Mouse (Mus musculus) neutrophil, adult 5-6 weeks (primary cell): ENCODE measurements at regions not wholly inside any gene's neighbourhood (a gene's known extent, or its start where the extent isn't known, plus 50 kb on each side); places are given as distances from the start of the nearest gene placed in this dataset.
"Not testable (repeated sequence)": the region's sequence is repeated elsewhere in the genome, so short reads cannot be mapped to it uniquely, and the experiment has no call there.

Source experiments
- ATAC-seq: fragments of 151-379, 151-347 bp; 2 replicates; pipeline ENCODE4 v1.8.0; 2017; ENCODE audit warnings: mild to moderate bottlenecking, moderate TSS enrichment; ENCODE audit not compliant: insufficient number of reproducible peaks, poor library complexity, low FRiP score, severe bottlenecking; ENCODE audit errors: extremely low read depth

DNA sequence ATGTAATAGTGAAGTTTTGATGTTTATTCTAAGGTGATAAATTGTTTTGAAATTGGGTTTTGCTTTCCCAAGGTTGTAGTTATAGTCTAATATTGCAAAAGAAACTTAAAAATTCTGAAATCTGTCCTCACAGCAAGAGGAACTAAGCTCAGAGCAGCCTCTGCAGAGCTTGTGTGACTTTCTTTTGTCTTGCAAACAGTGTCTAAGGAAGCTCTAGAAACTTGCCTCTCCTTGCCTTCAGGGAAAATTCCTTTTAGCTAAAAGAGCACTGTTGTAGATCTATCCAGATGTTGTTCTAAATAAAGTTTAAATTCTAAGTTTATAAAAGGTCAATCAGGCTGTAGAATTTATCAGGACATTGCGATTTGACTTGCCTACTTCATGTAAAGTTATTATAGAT is 681.2 kb downstream of the Dad1 start:
- not testable (repeated sequence) for ATAC-seq

DNA sequence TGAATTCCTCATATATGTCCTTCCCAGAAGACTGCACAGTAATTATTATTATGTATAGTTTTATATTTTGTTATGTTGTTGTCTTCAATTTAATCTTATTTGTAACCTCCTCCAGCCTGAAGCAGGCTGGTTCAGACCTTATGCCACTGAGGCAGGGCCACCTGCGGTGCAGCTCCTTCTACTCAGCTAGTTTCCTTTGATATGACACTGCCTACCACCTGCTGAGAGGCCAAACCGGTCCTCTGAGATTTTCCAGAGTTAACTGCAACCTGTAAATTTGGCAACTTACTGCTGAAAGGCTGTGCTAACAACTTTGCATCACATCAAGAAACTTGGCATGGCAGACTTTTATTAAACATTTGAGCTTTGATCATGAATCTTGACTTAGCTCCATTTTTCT is 691.3 kb downstream of the Dad1 start:
- ATAC-seq = no peak

DNA sequence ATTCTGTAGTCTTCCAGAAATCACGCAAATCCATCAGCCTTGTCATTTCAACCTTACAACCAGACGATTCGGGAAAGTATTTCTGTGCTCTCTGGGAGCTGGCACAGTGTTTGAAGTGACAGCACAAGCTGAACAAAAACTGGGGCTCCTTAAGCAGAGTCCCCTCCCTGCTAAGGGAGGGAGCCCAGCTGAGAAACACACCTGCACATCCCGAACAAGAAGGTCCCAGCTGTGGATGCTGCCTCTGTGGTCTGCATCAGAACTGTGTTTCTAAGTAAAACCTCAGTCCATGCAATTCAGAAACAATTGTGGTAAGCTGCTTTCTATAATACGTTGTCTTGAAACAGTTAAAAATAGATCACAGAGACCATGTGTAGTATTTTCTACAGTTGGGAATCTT is 693.8 kb downstream of the Dad1 start:
- ATAC-seq = not testable (repeated sequence)

DNA sequence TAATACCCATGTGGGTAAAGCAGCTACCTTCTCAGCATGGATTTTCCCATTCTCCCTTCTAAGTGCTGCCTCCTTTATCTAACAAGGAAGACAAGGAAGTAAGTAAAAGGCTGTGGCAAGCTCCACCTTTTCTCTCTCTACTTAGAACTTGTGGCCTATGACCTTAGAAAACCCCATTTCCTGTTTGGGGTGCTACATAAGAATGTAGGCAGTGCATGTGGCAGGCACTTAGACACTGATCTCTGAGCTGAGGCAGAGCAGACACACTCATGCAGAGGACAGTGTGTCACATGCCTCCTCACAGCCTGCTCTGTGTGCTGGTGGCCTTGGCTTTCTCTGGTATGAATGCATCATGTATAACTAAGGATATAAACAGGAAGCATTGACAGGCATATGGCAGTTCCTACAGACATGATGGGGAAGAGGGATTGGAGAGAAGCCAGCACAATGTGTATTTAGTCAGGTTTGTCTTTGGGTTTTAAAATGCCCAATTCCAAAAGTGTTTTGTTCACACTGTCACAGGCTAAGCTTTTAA is 694.5 kb downstream of the Dad1 start:
- 0 out of 2 replicates have a peak, but pooled peaks have one; percentile 30 for ATAC-seq

DNA sequence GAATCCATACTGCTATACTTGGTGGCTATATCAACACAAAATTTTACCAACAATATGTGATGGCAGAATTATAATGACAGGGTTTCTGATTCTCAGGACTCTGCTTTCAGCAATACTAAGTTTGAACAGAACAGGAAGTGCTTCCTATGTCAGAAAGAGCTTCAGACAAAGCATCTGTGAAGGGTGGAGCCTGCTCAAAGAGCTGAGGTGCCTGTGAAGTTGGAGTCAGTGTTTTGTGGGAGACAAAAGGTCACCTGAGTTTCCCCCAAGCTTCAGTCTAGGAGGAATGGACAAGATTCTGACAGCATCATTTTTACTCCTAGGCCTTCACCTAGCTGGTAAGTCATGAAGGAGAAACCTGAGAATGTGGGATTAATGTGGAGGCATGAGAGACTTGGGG is 700.1 kb downstream of the Dad1 start:
- no peak for ATAC-seq

DNA sequence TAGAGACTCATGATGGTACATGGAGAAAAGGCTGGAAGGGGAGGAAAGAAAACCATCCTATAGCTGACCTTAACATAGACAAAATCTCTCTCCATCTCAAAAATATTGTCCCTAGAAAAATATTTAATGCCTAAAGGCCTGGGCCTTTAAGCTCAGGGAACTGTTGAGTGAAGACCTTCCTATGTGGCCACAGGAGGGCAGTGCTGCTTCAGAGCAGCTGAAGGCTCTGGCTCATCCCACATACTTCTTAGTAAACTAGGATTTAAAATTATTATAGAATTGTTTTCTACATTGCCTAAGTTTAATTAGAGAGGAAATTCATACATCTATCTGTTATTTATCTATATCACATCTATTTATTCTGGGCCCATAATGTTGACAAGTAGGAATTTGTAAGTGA is 706.5 kb downstream of the Dad1 start:
- not testable (repeated sequence) for ATAC-seq

DNA sequence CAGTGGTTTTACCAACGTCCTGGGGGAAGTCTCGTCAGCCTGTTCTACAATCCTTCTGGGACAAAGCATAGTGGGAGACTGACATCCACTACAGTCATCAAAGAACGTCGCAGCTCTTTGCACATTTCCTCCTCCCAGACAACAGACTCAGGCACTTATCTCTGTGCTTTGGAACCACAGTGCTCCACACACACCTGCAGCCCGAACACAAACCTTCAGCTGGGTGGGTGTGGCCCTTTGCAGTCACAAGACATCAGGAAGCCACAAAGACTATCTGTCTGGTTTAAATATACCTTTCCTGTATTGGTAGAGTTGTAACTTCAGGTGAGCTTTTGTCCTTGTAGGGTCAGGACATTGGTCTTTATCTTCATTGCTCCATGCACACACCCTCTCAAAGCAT is 708.6 kb downstream of the Dad1 start:
- no peak for ATAC-seq

DNA sequence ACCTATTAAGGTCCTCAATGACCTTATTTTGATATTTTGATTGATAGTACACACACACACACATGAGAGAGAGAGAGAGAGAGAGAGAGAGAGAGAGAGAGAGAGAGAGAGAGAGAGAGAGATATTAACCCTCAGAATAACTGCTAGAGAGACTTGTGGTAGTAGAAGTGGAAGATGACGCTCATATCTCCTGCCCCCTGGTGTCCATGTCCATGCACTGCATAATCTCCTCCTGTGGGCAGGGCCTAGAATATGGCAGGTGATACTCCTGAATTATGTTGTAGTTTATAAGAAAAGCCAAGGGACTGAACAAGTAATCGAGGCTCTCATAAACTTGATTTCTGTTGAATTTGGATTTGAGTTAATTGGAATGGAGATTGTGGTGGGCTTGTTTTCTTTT is 712.3 kb downstream of the Dad1 start:
- not testable (repeated sequence) for ATAC-seq

DNA sequence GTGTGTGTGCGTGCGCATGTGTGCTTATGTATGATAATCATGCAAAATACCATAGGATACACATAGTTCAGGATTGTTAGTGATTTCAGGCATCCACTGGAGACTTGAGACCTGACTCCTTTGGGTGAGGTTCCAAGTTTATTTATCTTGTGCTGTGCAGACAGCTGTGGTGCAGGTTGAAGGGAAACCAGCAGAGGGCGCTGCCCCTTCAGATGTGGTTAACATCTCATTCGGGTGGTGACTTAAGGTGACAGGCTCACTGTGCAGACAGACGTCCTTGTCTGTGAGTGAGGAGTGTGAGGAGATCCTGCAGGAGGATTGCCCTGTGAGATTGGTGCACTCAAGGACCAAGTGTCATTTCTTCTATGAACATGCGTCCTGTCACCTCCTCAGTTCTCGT is 716.0 kb downstream of the Dad1 start:
- ATAC-seq = not testable (repeated sequence)

DNA sequence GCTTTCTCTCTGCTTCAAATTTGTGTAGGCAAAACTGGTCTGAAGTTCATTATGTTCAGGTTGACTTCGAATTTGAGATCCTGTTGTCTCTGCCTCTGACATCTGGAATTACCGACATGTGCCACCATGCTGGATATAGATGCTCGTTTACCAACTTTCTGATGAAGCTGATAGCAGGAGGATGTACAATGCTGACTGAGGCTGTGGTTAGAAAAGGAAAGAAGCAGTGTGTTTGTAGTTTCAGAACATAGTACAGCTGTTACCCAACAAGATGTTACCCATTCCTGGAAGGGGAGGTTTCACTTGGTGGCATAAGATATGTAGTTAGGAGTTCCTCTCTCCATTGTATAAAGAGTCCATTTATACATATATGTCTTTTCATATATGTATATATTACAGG is 730.5 kb downstream of the Dad1 start:
- ATAC-seq = not testable (repeated sequence)

DNA sequence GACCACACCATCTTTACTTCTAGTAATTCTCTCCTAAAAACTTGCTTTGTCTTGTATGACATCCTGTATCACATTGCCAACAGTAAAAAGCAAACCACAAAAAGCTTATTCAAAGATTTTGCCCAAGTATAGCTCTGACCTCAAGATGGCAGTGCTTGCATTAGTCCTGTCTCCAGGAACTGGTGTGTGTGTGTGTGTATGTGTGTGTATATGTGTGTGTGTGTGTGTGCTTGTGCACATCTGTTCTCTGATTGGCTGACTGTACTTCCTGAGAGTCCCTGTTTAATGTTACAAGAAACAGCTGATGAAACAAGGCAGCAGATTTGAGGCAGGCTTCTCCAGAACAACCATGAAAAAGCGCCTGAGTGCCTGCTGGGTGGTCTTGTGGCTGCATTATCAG is 735.0 kb downstream of the Dad1 start:
- 0 out of 2 replicates have a peak, but pooled peaks have one; percentile 21 for ATAC-seq

DNA sequence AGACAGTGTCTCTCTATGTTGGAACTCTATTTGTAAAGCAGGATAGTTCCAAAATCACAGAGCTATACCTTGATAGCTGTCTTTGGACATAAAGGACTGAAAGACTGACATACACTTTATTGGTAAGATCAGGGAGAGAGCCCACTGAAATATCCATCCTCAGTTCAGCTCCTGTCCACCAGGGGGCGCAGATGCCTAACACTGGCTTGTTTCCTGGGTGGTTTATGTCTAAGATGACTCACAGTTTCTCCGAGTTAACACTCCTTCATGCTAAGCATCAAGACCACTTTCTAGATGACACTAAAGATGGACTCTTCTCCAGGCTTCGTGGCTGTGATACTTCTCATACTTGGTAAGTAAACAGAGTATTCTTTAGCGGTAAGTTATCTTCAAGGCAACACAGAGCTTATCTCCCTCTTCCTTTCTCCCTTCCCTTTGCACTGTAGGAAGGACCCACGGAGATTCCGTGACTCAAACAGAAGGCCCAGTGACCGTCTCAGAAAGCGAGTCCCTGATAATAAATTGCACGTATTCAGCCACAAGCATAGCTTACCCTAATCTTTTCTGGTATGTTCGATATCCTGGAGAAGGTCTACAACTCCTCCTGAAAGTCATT is 737.2 kb downstream of the Dad1 start:
- ATAC-seq = peak; percentile 46; the same call in 1 of the 2 replicates

DNA sequence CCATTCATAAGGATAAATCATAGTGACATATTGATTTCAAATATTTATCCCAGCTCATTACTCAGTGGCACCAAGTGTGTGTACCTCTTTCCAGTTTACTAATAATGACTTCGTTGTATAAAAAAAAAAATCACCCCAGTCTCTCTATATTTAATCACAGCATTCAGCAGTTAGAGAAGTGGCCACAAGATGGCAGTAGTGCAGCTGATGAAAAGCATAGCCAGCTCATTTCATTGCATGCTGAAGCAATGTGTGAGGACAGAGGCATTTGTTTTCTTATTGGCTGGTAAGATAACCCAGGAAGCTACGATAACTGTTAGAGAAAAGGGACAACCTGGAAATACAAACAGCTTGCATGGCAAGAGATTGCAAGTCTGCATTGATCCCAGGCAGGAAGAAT is 748.5 kb downstream of the Dad1 start:
- ATAC-seq = 0 out of 2 replicates have a peak, but pooled peaks have one; percentile 39

DNA sequence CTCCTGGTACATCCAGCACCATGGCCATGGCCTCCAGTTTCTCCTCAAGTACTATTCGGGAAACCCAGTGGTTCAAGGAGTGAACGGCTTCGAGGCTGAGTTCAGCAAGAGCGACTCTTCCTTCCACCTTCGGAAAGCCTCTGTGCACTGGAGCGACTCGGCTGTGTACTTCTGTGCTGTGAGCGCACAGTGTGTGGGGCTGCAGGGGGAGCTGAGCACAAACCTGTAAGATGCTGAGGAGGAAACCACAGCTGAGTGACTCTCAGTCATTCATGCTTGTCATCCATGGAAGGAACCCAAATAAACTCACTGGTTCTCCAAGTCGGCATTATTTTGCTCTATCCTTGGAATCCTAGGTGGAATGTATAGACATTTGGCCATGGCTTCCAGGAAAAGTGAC is 765.5 kb downstream of the Dad1 start:
- not testable (repeated sequence) for ATAC-seq

DNA sequence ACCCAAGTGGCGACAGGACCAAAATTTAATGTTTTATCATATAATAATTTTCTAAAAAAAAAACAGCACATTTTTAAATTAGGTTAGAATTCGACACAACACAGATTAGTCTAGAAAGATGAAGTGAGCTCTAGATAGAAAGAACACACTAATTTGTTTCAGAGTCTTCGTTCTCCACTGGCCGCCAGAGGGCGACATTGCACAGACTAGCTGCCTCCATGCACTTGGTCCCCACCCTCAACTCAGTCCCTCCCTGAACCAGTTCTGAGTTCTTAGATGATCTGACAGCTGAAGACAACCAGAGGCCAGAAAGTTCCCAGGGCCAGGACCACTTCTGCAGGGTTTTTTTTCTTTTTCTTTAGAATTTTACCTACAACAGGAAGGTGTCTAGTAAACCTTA is 766.3 kb downstream of the Dad1 start:
- 0 out of 2 replicates have a peak, but pooled peaks have one; percentile 33 for ATAC-seq

DNA sequence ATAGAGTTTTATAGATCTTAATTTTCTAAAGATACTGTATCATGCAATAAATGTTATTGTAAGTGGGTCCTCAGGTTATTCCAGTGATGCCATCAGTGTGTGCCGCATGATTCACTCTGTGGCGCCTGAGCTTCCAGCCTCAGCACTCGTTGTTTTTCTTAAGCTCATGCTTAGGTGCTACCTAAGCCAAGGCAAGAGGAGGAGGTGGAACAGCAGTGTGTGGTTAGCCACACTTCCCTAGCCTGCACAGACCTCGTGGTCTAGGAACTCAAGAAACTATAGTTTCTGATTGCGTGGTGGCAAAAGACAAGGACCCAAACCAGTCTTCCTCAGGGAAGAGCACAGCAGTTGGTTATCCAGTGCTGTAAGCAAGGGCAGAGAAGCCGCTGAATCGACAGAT is 779.7 kb downstream of the Dad1 start:
- ATAC-seq = not testable (repeated sequence)

DNA sequence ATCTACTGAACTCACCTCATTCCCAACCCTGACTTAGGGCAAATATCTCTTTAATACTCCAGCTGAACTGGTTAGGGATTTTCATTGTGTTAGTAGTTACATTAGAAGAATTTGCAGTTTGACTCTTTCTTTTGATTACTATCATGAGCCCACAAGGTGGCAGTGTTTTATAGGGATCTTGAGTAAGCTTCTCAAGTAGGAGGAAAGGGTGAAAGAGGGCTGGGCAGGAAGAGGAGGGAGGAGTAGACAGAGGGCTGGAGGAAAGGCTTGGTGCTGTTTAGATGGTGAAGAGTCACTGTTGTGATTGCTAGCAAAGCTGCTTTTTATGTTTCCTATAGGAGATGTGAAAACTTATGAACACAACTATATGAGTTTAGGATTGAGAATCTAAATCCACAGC is 793.1 kb downstream of the Dad1 start:
- not testable (repeated sequence) for ATAC-seq

DNA sequence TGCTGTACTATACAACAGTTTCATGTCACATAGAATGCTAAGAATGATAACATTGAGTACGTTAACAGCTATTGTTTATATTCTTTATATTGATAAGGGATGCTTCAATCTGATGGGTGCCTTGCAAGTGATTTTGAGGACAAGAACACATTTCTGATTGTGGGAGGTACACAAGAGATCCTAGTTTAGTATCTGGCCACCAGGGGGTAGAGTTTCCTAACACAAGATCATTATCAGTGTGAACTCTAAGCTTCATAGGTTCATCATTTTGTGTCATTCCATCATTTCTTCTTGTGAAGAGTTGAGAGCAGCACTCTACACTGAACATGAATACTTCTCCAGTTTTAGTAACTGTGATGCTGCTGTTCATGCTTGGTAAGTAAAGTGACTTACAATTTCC is 799.9 kb downstream of the Dad1 start:
- no peak for ATAC-seq

DNA sequence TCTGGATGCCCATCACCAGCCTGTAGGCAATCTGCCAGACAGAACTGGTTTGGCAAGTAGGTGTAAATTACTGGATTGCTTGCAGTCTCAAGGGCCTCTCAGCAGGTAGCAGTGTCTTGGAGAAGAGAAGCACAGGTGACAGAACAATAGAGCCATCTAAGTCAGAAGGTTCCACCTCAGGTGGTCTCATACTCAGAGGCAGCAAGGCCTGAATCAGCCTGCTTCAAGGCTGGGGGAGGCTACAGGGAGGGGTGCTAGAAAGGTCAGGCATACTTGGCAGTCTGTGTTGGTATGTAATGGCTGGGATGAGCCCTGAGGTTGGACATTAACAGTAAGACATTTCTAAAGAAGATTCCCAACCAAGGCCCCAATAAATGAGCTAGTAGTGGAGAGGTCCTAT is 814.3 kb downstream of the Dad1 start:
- not testable (repeated sequence) for ATAC-seq

DNA sequence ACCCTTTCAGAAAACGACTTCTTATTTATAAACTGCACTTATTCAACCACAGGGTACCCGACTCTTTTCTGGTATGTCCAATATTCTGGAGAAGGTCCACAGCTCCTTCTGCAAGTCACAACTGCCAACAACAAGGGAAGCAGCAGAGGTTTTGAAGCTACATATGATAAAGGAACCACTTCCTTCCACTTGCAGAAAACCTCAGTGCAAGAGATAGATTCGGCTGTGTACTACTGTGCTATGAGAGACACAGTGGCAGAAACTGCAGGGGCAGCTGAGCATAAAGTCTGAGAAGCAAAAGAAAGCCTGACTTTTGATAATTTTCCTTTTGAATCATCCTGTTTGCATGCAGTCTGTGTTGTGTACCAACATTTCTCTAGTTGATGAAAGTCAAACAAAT is 823.8 kb downstream of the Dad1 start:
- not testable (repeated sequence) for ATAC-seq

DNA sequence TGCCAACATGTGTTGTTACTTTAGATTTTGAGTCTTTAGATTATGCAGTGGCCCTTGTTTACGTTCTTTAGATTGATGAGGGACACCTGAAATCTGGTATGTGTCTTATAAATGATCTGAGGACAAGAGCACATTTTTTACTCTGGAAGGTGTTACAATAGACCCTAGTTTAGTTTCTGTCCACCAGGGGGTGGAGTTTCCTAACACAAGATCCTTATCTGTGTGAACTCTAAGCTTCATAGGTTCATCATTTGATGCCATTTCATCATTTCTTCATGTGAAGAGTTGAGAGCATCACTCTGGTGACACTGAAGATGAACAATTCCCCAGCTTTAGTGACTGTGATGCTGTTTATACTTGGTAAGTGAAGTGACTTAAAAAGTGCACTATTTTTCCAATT is 825.5 kb downstream of the Dad1 start:
- ATAC-seq = not testable (repeated sequence)
